Mouse (Mus musculus) cerebellum, adult 9-10 months (tissue): ENCODE measurements around the gene Aldh3a2.
"Not testable (repeated sequence)": the region's sequence is repeated elsewhere in the genome, so short reads cannot be mapped to it uniquely, and the experiment has no call there.

Source experiments
- DNase-seq: peaks from one replicate; pipeline ENCODE4 v3.0.0; 2022

The Aldh3a2 gene

GRCm38 (mm10) chr11:61266551-61267533 lies at the start of gene Aldh3a2:
Aldh3a2 (minus strand) TSS chr11:61267464.
- peak; percentile 95 for DNase-seq

- no peak for DNase-seq
These were observed 49.6 kb upstream of the Aldh3a2 start for GRCm38 (mm10) chr11:61316864-61317263.

DNA sequence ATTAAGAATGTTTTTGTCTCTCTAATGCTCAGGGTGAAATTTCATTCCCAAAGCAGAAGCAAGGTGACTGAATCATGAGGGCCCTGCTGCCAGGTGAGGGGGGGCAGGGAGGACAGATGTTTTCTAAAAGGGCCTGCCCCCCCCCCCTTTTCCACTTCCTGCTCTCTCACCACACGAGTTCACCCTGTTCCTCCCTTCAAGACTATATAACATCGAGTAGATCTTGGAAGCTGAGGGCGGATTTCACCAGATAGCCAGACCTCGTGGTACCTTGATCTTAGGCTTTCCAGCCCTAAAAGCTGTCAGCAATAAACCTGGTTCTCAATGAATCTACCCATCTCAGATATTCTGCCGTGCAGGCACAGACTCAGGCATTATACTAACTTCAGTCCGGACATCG lies 43.1 kb upstream of the Aldh3a2 start:
- DNase-seq = no peak

- DNase-seq = no peak
These were observed 42.6 kb upstream of the Aldh3a2 start for GRCm38 (mm10) chr11:61309831-61310230.

DNA sequence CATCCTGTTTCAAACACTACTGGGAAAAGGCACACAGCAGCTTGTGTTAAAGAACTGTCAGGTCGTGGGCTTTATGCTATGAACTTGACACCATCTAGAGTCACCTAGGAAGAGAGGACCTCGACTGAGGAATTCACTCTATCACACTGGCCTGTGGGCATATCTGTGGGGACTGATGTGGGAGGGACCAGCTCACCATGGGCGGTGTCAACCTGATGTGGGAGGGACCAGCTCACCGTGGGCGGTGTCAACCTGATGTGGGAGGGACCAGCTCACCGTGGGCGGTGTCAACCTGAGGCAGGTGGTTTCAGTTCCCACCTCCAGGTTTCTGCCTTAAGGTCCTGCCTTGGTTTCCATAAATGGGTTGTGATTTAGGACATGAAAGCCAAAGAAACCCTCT lies 40.5 kb upstream of the Aldh3a2 start:
- DNase-seq = no peak

DNA sequence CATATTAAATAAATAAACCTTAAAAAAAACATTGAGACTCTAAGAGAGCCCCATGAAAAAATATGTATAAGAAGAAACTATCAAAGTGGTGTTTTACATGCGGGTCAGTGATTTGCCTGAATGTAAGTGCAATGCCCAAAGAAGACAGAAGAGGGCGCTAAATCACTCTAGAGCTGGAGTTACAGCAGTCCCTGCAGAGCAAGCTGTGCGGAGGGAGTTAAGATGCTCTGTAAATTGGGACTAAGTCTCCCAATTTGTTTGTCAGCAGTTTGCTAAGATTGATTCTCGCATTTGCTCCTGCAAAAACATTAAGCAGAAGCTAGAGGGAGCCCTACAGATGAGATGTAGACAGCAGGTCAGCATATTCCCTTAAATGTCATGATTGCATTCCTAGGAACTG lies 38.1 kb upstream of the Aldh3a2 start:
- DNase-seq = peak; percentile 34

DNA sequence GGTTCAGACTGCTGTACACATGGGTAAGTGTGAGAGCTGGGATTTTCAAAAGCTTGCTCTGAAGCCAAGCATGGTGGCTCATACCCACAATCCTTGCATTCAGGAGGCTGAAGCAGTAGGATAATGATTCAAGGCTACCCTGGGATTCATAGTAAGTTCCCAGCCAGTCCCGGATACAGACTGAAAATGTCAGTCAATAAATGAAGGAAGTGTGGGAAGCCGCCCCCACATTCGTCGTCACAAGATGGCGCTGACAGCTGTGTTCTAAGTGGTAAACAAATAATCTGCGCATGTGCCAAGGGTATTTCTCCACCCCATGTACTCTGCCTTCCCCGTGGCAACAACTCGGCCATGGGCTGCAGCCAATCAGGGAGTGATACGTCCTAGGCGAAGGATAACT lies 37.3 kb upstream of the Aldh3a2 start:
- DNase-seq = not testable (repeated sequence)

- DNase-seq = no peak
These were observed 33.6 kb upstream of the Aldh3a2 start for GRCm38 (mm10) chr11:61300716-61301392.

- no peak for DNase-seq
These were observed 32.9 kb upstream of the Aldh3a2 start for GRCm38 (mm10) chr11:61300205-61300604.

GRCm38 (mm10) chr11:61297901-61298300 lies 30.6 kb upstream of the Aldh3a2 start:
- no peak for DNase-seq

- no peak for DNase-seq
These were observed 30.1 kb upstream of the Aldh3a2 start for GRCm38 (mm10) chr11:61297326-61297725.

DNA sequence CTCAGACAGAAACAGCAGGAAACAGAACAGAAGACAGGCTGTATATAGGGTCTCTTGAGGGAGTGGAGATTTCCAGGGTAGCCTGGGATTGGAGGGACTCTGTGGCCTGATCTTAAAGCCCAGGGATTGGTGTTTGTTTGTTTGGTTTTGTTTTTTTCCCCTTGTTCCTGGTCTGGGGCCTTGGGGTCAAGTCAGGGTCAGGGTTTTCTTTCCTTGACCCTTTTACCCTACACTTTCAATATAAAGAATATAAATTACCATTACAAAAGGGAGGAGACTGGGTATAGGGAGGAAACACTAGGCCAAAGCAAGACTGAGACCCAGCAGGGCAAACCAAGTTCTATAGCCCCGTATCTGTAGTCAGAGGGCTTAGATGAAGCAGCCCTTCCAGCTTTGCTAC lies 29.3 kb upstream of the Aldh3a2 start:
- no peak for DNase-seq

GRCm38 (mm10) chr11:61295556-61295955 lies 28.3 kb upstream of the Aldh3a2 start:
- DNase-seq = no peak

GRCm38 (mm10) chr11:61294431-61294830 lies 27.2 kb upstream of the Aldh3a2 start:
- no peak for DNase-seq

DNA sequence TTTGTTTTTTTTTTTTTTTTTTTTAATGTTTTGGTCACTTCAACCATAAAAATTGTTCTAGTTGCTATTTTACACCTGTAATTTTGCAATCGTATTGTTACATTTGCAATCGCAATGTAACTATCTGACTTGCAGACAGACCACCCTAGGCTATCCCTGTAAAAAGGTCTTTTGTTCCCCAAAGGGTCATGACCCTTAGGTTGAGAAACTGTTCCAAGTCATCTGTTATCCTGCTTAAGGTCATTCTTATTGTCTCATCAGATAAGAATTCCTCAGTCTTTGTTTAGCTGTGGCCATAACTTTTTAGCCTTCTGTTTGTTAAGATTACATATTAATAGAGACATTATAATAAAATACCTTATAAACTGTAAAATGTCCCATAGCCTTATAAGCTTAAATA lies 26.0 kb upstream of the Aldh3a2 start:
- DNase-seq = no peak

GRCm38 (mm10) chr11:61284323-61284722 lies 17.1 kb upstream of the Aldh3a2 start:
- no peak for DNase-seq

DNA sequence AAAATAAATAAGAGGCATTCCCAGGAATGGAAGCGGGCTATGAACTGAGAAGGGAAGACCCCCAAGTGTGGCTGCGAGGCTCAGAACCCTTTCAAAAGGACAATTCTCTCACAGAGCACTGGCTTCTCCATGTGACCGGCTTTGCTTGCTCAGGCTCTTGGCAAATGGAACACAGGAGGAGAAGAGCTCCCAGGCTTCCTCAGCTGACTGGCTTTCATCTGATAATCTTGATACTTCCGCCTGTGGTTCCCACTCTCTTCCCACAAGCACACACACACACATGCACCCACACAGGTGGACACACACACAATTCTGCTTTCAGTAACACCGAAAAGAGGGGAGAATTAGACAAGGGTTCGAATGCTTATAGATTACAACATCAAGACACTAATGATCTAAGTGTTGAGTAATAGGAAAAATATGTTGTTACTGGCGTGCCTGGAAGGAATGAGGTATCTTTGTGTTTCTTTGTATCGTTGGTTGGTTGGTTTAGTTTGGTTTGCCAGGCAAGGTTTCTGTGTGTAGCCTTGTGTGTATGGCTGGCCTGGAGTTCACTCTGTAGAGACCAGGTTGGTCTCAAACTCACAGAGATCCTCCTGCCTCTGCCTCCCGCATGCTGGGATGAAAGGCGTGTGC lies 16.3 kb upstream of the Aldh3a2 start:
- DNase-seq = no peak

DNA sequence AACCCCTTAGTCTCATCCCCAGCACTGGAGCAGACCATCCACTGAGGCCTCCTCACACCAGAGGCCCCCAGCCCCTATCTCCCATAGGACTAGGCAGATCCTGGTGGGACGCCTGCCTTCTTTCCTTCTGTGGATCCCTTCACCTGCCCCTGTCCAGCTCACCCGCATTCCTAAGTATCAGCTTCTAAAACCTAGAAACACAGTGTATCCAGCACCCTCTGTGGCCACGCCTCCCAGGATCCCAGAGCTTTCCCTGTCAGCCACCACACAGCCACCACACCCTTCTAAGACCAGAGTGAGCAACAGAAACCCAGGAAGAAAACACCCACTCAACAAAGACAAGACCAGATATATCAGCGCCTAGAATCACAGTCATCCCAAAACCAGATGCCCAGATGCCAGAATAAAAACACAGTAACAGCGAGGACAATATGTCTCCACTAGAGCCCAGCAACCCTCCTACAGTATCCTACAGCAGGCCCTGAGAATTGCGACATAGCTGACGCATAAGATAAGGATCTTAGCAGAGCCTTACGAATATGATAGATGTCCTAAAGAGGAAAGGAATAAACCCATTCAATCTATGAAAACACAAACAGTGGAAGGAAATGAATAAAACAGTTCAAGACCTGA lies 11.3 kb upstream of the Aldh3a2 start:
- DNase-seq = no peak

DNA sequence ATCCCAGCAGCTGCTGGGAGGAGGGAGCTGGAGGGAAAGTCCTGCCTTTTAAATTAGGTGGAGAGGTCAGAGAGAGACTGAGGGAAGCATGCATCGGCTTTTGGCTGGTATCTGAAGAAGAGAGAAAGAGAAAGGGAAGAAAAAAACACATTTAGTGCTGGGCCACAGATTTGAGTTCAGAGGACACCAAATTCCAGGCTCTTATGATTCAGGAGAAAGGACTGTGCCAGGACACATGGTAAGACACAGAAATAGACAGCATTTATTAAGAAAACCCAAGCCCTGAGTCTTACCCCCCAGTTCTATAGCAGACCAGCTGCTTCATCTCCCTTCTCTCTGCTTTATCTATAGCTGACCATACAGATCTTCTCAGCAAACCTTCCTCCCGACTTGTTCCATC lies 10.7 kb upstream of the Aldh3a2 start:
- no peak for DNase-seq

GRCm38 (mm10) chr11:61276482-61276881 lies 9.2 kb upstream of the Aldh3a2 start:
- DNase-seq = no peak

DNA sequence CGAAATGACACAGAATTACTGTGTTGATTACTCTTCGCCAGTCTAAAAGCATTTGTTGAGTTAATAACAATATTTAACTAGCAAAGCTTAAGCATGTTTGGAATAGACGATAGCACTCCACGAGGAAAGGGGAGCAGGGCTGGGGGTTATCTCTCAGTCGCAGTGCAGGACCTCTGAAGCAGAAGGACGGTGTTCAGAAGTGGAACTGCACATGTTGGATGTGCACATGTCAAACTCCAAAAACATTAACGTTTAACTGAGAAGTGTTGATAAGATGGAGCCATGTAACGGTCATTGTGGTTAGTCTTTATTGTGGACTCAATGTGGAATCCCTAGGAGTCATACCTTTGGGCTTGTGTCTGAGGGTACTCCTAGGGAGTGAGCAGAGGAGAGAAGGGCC lies 7.8 kb upstream of the Aldh3a2 start:
- DNase-seq = no peak

DNA sequence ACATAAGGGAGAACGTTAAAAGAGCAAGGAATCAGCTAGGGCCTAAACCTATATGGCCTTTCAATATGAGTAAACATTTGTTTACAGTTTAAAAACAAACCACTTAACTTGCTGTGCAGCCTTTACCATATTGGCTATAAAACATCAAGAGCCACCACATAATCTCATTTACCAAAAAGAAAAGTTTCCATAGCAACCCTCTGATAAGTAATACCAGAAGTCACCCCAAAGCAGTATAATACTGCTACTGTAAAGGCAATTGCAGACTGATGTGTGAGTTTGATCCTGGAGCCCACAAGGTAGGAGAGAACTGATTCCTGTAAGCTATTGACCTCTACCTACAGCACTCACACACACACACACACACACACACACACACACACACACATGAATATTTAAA lies 7.2 kb upstream of the Aldh3a2 start:
- no peak for DNase-seq

DNA sequence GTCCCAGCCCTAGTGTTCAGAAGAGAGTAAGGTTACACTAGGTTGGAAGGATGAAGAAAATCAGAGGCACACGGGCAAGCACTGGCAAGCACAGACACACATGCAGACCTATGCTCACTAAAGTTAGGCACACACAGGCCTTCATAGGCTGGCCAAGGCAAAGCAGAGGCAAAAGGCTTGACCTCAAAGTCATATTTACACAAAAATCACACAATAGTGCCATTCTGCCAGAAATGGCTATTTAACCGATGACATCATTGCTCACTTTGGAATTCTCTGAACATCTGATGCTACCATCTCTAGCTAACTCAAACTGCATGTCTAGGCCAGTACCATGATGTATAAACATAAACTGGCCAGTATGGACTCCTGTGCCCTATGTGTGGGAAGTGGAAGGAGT lies 6.7 kb upstream of the Aldh3a2 start:
- DNase-seq = no peak
